Mouse (Mus musculus) cerebellum, postnatal 25 days (tissue): ENCODE results near the gene Ephx4.
"Not testable (repeated sequence)": the region's sequence is repeated elsewhere in the genome, so short reads cannot be mapped to it uniquely, and the experiment has no call there.

ENCODE experiments used
- DNase-seq, 2 experiments: peaks; one replicate each; pipeline ENCODE4 v3.0.0; 2021; ENCODE audit warnings: mixed read lengths in 2 of 2

Gene Ephx4

GRCm38 (mm10) chr5:107402436-107402835 is at the start of gene Ephx4:
Ephx4 (plus strand) TSS chr5:107402736.
- no peak for DNase-seq

- no peak for DNase-seq
Observed at GRCm38 (mm10) chr5:107353981-107354380, 48.6 kb upstream of the Ephx4 start.

- DNase-seq = no peak
Observed at GRCm38 (mm10) chr5:107355801-107356200, 46.7 kb upstream of the Ephx4 start.

- no peak for DNase-seq
Observed at GRCm38 (mm10) chr5:107357723-107358122, 44.8 kb upstream of the Ephx4 start.

DNA sequence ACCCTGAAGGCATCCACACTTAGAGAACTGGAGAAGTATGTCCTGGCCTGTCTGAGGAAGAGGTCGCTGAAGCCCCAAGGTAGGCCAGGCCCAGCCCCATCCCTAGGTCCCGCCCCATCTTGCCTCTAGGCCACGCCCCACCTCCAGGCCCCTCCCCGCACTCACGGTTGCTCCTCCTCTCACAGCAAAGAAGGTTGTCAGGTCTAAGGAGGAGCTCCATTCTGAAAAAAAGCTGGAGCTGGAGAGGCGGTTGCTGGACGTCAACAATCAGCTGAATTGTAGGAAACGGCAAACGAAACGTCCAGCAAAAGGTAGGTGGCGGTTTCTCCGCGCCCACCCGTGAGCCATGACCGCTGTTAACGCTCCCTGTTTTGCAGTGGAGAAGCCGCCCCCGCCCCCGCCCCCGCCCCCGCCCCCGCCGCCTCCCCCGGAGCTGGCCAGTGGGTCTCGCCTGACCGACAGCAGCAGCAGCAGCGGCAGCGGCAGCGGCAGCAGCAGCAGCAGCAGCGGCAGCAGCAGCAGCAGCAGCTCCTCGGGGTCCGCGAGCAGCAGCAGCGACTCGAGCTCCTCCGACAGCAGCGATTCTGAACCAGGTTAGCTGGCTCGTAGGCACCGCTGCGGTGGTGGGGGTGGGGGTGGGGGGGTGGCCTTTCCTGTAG is 43.0 kb upstream of the Ephx4 start:
- DNase-seq = peak; percentile 89 to 94

- no peak for DNase-seq
Observed at GRCm38 (mm10) chr5:107360054-107360730, 42.3 kb upstream of the Ephx4 start.

- no peak for DNase-seq
Observed at GRCm38 (mm10) chr5:107370040-107370439, 32.5 kb upstream of the Ephx4 start.

DNA sequence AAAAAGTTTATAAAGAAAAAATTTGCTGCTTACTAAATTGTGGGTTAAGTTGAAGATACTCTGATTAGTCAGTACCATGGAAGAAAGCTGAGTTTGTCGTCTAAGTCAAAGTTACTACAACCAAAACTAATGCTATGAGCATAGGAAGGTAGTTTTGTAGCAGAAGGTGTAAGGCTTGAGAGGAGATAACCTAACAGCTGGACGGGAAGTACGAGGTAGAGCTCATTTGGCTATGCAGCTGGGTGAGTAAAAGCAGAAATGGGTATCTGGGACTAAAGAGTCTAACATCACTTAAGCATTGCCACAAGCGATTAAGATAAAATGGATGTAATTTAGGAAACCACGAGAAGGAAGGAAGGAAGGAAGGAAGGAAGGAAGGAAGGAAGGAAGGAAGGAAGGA is 31.2 kb upstream of the Ephx4 start:
- DNase-seq = no peak

- DNase-seq = no peak
Observed at GRCm38 (mm10) chr5:107373256-107373655, 29.3 kb upstream of the Ephx4 start.

GRCm38 (mm10) chr5:107386448-107386847 is 16.1 kb upstream of the Ephx4 start:
- not testable (repeated sequence) for DNase-seq

GRCm38 (mm10) chr5:107387788-107388187 is 14.7 kb upstream of the Ephx4 start:
- DNase-seq = no peak

- no peak for DNase-seq
Observed at GRCm38 (mm10) chr5:107389373-107389772, 13.2 kb upstream of the Ephx4 start.

DNA sequence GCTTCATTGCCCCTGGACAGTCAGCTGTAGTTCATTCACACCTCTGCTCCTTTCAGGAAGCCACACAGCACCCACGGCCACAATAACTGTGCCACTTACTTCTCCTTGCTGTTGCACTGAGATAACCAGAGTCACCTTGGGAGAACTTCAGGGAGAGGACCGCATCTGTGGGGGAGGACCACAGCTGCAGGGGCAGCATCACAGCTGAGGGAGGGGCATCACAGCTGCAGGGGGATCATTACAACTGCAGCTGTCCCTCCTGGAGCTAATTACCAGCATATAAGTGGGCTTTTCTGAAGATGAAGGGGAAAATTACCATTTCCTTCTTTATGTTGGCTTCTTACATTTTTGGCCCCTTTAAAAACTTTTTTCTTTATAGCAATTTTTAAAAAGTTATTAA is 8.1 kb upstream of the Ephx4 start:
- DNase-seq = no peak

DNA sequence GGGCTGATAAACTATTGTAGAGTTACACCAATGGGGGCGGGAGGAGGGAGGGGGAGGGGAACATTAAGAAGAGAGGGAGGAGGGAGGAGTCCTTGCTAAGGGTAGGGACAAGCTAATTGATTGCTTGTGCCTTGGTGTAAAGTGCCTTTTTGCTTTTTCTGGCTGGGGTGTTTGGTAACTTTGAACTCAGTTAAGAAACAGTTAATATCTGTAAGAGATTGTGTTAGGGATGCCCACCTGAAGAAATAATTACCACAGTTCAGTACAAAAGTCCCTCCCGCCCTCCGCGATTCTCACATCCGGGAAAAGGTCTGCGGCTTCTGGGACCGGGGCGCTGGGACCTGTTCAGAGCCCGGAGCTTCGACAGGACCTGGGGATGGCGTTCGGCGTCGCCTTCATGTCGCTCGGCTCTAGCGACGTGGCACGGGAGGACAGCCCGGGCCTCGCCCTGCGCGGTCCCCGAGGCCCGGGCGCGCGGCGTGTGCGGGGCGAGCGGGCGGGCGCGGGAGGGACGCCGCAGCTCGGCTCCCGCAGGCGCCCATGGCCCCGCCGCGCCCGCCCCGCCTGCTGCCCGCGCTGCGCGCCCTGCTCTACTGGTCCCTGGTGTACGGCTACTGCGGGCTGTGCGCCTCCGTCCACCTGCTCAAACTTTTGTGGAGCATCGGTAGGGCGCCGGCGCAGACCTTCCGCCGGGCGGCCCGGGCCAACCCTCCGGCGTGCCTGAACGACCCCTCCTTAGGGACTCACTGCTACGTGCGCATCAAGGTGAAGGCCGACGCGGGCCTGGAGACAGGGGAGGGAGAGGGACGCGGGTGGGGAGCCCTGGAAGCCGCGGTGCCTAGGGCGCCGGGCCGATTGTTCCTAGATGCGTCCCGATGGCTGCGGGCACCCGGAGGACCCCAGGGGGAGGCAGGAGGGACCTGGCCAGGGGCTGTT is 743 bp downstream of the Ephx4 start:
- DNase-seq = peak; percentile 75 to 77

- peak; percentile 53 to 60 for DNase-seq
Observed at GRCm38 (mm10) chr5:107403947-107404684, 1.6 kb downstream of the Ephx4 start.

DNA sequence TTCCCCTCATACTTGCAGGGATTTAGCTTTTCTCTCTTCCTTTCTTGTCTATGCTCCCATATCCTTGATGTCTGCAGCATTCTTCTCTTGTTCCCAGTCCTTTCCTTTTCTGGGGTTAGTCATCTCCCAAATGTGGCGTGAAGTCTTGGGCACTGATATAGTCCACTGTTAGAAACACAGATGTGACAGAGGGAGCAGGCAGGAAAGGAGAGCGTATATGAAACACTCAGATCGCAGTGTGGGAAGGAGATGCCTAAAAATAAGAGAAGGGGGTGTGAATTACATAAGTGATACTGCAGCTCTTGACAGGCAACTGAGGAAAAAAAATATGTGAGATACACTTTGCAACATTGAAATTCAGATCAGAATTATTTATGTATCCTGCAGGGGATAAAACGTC is 2.8 kb downstream of the Ephx4 start:
- DNase-seq = no peak

GRCm38 (mm10) chr5:107410305-107410704 is 7.8 kb downstream of the Ephx4 start:
- DNase-seq = no peak

GRCm38 (mm10) chr5:107411326-107411725 is 8.8 kb downstream of the Ephx4 start:
- DNase-seq = peak; percentile 30 to 41

GRCm38 (mm10) chr5:107412285-107412684 is 9.7 kb downstream of the Ephx4 start:
- DNase-seq = no peak

- DNase-seq = no peak
Observed at GRCm38 (mm10) chr5:107415098-107415497, 12.6 kb downstream of the Ephx4 start.

GRCm38 (mm10) chr5:107421676-107422075 is 19.1 kb downstream of the Ephx4 start:
- DNase-seq = no peak

DNA sequence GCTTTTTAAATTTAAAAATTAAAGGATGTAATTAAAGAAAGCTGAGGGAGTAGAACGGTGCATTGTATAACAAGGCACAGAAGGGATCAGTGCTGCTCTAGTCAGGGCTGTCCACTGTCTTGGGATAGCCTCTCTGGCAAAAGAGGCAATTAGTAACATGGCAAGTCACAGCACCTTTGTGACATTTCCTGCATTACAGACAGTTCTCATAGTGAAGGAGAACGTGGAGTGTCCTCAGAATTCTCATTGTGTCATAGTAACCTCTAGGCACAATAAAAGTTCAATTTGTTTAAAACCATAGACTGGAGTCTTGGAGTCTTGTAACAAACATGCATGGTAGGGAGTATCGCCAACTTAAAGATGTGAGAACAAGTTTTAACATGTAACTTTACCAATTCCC is 28.7 kb downstream of the Ephx4 start, which contains the start of gene Lpcat2b:
Lpcat2b (plus strand) TSS at position 301 of the 400 bp plus-strand sequence.
- DNase-seq = no peak

GRCm38 (mm10) chr5:107434001-107434400 is 31.5 kb downstream of the Ephx4 start:
- DNase-seq = no peak
